Mouse (Mus musculus): ENCODE data around the gene Slc23a2. TPM values are rescaled to one million over a fixed set of nuclear protein-coding genes. Genes with fewer than 3 reads are reported as not detected.

Slc23a2 gene
- 10.0 and 11.3 TPM in 2 replicates for polyA plus RNA-seq (2015; fragmentation: Nextera tagmentation; extraction: Ambion mirVana)

GRCm38 (mm10) chr2:132144971-132145691 is at the start of gene Slc23a2:
TSS of gene Slc23a2 (minus strand) at chr2:132145108.
- Histone ChIP-seq H3K27ac (0 out of 2 replicates have a peak within 1 kb of the TSS, but pooled peaks have one; percentile 35), H3K4me1 (peaks cover 6% of the 10 kb centered on the region), H3K4me3 (replicated peaks) (peak within 1 kb of the TSS; percentile 94), H3K9me3 (no peaks in the 10 kb centered on the region), H3K36me3 (no peaks in the 10 kb centered on the region), H3K9ac (peak within 1 kb of the TSS; percentile 82), H3K4me2 (peak within 1 kb of the TSS; percentile 98), H3K27me3 (replicated peaks) (no peaks in the 10 kb centered on the region)
- WGBS, result under 1% methylated on average over 45 of the region's 68 CpGs
- ATAC-seq (ENCODE audit: insufficient read depth, low FRiP score, low read depth), result peak; percentile 83; the same call in 1 of the 2 replicates

- ATAC-seq (ENCODE audit: insufficient read depth, low FRiP score, low read depth), result no peak
Observed at GRCm38 (mm10) chr2:132190602-132191161, 45.8 kb upstream of the Slc23a2 start.

GRCm38 (mm10) chr2:132183874-132184273 is 39.0 kb upstream of the Slc23a2 start:
- Histone ChIP-seq H3K9ac (no peak overlapping the region), H3K27me3 (replicated peaks) (no peaks in the 10 kb centered on the region), H3K4me1 (no peaks in the 10 kb centered on the region), H3K4me3 (replicated peaks) (no peak overlapping the region), H3K4me2 (no peak overlapping the region), H3K27ac (no peak overlapping the region), H3K9me3 (no peaks in the 10 kb centered on the region), H3K36me3 (no peaks in the 10 kb centered on the region)
- WGBS, result 69% methylated on average over 6 of the region's 6 CpGs
- no peak for ATAC-seq (ENCODE audit: insufficient read depth, low FRiP score, low read depth)

More at GRCm38 (mm10) chr2:132190602-132191161, 45.8 kb upstream of the Slc23a2 start:
- H3K36me3 ChIP-seq, result no peaks in the 10 kb centered on the region
- WGBS, result 79% methylated on average over 3 of the region's 3 CpGs
- H3K9me3 ChIP-seq, result no peaks in the 10 kb centered on the region
- no peak overlapping the region for H3K4me3 ChIP-seq (replicated peaks)
- H3K27ac ChIP-seq, result no peak overlapping the region
- H3K4me2 ChIP-seq, result no peak overlapping the region
- H3K27me3 ChIP-seq (replicated peaks), result no peaks in the 10 kb centered on the region
- no peaks in the 10 kb centered on the region for H3K4me1 ChIP-seq
- H3K9ac ChIP-seq, result no peak overlapping the region

- Histone ChIP-seq H3K9ac (no peak overlapping the region), H3K27me3 (replicated peaks) (no peaks in the 10 kb centered on the region), H3K36me3 (no peaks in the 10 kb centered on the region), H3K4me3 (replicated peaks) (no peak overlapping the region), H3K27ac (no peak overlapping the region), H3K4me1 (no peaks in the 10 kb centered on the region), H3K4me2 (no peak overlapping the region), H3K9me3 (no peaks in the 10 kb centered on the region)
- ATAC-seq (ENCODE audit: insufficient read depth, low FRiP score, low read depth), result no peak
- 10% methylated on average over 1 of the region's 1 CpGs for WGBS
Observed at GRCm38 (mm10) chr2:132180463-132181205, 35.7 kb upstream of the Slc23a2 start.

GRCm38 (mm10) chr2:132179371-132179770 is 34.5 kb upstream of the Slc23a2 start:
- Histone ChIP-seq H3K9ac (no peak overlapping the region), H3K27me3 (replicated peaks) (no peaks in the 10 kb centered on the region), H3K4me2 (no peak overlapping the region), H3K36me3 (no peaks in the 10 kb centered on the region), H3K4me3 (replicated peaks) (no peak overlapping the region), H3K9me3 (no peaks in the 10 kb centered on the region), H3K4me1 (no peaks in the 10 kb centered on the region), H3K27ac (no peak overlapping the region)
- ATAC-seq (ENCODE audit: insufficient read depth, low FRiP score, low read depth), result no peak
- 80% methylated on average over 7 of the region's 7 CpGs for WGBS

GRCm38 (mm10) chr2:132177406-132177805 is 32.5 kb upstream of the Slc23a2 start:
- H3K27ac ChIP-seq, result no peak overlapping the region
- no peak for ATAC-seq (ENCODE audit: insufficient read depth, low FRiP score, low read depth)
- 83% methylated on average over 9 of the region's 9 CpGs for WGBS
- no peak overlapping the region for H3K9ac ChIP-seq
- no peak overlapping the region for H3K4me2 ChIP-seq
- H3K4me1 ChIP-seq, result no peaks in the 10 kb centered on the region
- H3K9me3 ChIP-seq, result no peaks in the 10 kb centered on the region
- H3K27me3 ChIP-seq (replicated peaks), result no peaks in the 10 kb centered on the region
- H3K36me3 ChIP-seq, result no peaks in the 10 kb centered on the region
- H3K4me3 ChIP-seq (replicated peaks), result no peak overlapping the region

- no peaks in the 10 kb centered on the region for H3K4me1 ChIP-seq
- H3K9ac ChIP-seq, result no peak overlapping the region
- WGBS, result 39% methylated on average over 3 of the region's 3 CpGs
- no peak overlapping the region for H3K4me3 ChIP-seq (replicated peaks)
- no peak overlapping the region for H3K4me2 ChIP-seq
- no peaks in the 10 kb centered on the region for H3K36me3 ChIP-seq
- no peaks in the 10 kb centered on the region for H3K27me3 ChIP-seq (replicated peaks)
- H3K9me3 ChIP-seq, result no peaks in the 10 kb centered on the region
- H3K27ac ChIP-seq, result no peak overlapping the region
- ATAC-seq (ENCODE audit: insufficient read depth, low FRiP score, low read depth), result peak; percentile 71
Observed at GRCm38 (mm10) chr2:132176289-132176848, 31.5 kb upstream of the Slc23a2 start.

- WGBS, result 81% methylated on average over 3 of the region's 3 CpGs
- ATAC-seq (ENCODE audit: insufficient read depth, low FRiP score, low read depth), result no peak
Observed at GRCm38 (mm10) chr2:132174048-132174447, 29.1 kb upstream of the Slc23a2 start.

GRCm38 (mm10) chr2:132171939-132172338 is 27.0 kb upstream of the Slc23a2 start:
- Histone ChIP-seq H3K27me3 (replicated peaks) (no peaks in the 10 kb centered on the region), H3K9me3 (no peaks in the 10 kb centered on the region), H3K9ac (no peak overlapping the region), H3K27ac (no peak overlapping the region), H3K4me3 (replicated peaks) (no peak overlapping the region), H3K4me2 (no peak overlapping the region), H3K4me1 (no peaks in the 10 kb centered on the region), H3K36me3 (no peaks in the 10 kb centered on the region)
- WGBS, result 71% methylated on average over 8 of the region's 8 CpGs
- ATAC-seq (ENCODE audit: insufficient read depth, low FRiP score, low read depth), result no peak

More at GRCm38 (mm10) chr2:132174048-132174447, 29.1 kb upstream of the Slc23a2 start:
- Histone ChIP-seq H3K36me3 (no peaks in the 10 kb centered on the region), H3K27me3 (replicated peaks) (no peaks in the 10 kb centered on the region), H3K4me1 (no peaks in the 10 kb centered on the region), H3K4me2 (no peak overlapping the region), H3K9me3 (no peaks in the 10 kb centered on the region), H3K27ac (no peak overlapping the region), H3K4me3 (replicated peaks) (no peak overlapping the region), H3K9ac (no peak overlapping the region)

- ATAC-seq (ENCODE audit: insufficient read depth, low FRiP score, low read depth), result no peak
- no peak overlapping the region for H3K27ac ChIP-seq
- H3K36me3 ChIP-seq, result no peaks in the 10 kb centered on the region
- H3K9me3 ChIP-seq, result no peaks in the 10 kb centered on the region
- no peaks in the 10 kb centered on the region for H3K4me1 ChIP-seq
- H3K9ac ChIP-seq, result no peak overlapping the region
- no peaks in the 10 kb centered on the region for H3K27me3 ChIP-seq (replicated peaks)
- H3K4me3 ChIP-seq (replicated peaks), result no peak overlapping the region
- no peak overlapping the region for H3K4me2 ChIP-seq
- WGBS, result 82% methylated on average over 7 of the region's 7 CpGs
Observed at GRCm38 (mm10) chr2:132169150-132169549, 24.2 kb upstream of the Slc23a2 start.

GRCm38 (mm10) chr2:132163626-132164025 is 18.7 kb upstream of the Slc23a2 start:
- no peak for ATAC-seq (ENCODE audit: insufficient read depth, low FRiP score, low read depth)
- Histone ChIP-seq H3K9me3 (no peaks in the 10 kb centered on the region), H3K27me3 (replicated peaks) (no peaks in the 10 kb centered on the region), H3K4me3 (replicated peaks) (no peak overlapping the region), H3K4me2 (no peak overlapping the region), H3K9ac (no peak overlapping the region), H3K27ac (no peak overlapping the region), H3K4me1 (no peaks in the 10 kb centered on the region), H3K36me3 (no peaks in the 10 kb centered on the region)
- WGBS, result 96% methylated on average over 1 of the region's 1 CpGs

- 56% methylated on average over 4 of the region's 4 CpGs for WGBS
Observed at GRCm38 (mm10) chr2:132157482-132157881, 12.6 kb upstream of the Slc23a2 start.

More at GRCm38 (mm10) chr2:132157482-132157881, 12.6 kb upstream of the Slc23a2 start:
- H3K9ac ChIP-seq, result no peak overlapping the region
- H3K9me3 ChIP-seq, result no peaks in the 10 kb centered on the region
- H3K36me3 ChIP-seq, result no peaks in the 10 kb centered on the region
- H3K4me2 ChIP-seq, result no peak overlapping the region
- no peaks in the 10 kb centered on the region for H3K27me3 ChIP-seq (replicated peaks)
- H3K4me3 ChIP-seq (replicated peaks), result no peak overlapping the region
- ATAC-seq (ENCODE audit: insufficient read depth, low FRiP score, low read depth), result no peak
- H3K27ac ChIP-seq, result no peak overlapping the region
- H3K4me1 ChIP-seq, result no peaks in the 10 kb centered on the region

All from stomach, embryonic 15.5 days (tissue).